Mouse (Mus musculus): ENCODE measurements around the gene Cby1. TPM values are rescaled to one million over a fixed set of nuclear protein-coding genes. Genes with fewer than 3 reads are reported as not detected.

Cby1 gene
- polyA plus RNA-seq, 1 experiment from 2014 or later = 20.3 TPM

DNA sequence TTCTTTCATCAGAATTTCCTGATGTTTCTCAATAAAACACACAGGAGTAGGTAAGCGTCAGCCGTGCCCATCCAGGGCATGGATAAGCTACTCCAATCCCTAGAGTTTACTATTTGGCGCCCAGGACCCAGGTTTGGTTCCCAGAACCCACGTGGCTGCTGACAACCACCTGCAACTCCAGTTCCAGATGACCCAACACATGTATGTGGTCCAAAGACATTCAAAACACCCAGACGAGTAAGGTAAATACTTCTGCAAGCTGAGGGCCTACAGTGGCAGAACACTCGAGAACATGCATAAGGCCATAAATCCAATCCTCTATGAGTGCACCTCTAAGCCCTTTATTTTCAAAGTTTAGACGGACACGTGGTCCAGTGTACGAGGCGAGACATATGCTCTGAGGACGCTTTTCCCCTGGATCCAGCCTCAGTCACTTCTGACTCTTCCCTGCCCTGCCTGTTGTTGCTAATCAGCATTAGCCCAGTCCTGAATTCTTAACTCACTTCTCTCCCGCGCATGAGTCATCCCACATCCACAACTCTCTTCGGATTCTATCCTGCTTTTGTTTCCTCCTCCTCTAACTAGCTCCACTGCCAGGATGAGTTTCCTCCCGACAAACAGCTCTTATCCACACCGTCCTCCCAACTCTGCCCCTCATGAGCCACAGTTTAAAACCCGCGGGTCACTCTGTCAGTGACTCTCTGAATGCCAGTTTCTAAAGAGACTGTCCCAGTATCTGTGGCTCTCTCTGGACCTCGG lies 24.9 kb downstream of the Cby1 start:
- WGBS (ENCODE audit: insufficient replicate concordance) = 48% methylated on average over 19 of the region's 19 CpGs
- H3K27ac ChIP-seq = peak overlapping the region; percentile 96
- no peaks in the 10 kb centered on the region for H3K9me3 ChIP-seq (replicated peaks)
- H3K4me2 ChIP-seq = peak overlapping the region; percentile 90
- H3K4me1 ChIP-seq = peaks cover 79% of the 10 kb centered on the region
- H3K4me3 ChIP-seq = peak overlapping the region; percentile 96
- H3K36me3 ChIP-seq = peaks cover 36% of the 10 kb centered on the region
- ATAC-seq = no peak
- H3K27me3 ChIP-seq (replicated peaks) = no peaks in the 10 kb centered on the region
- H3K9ac ChIP-seq = peak overlapping the region; percentile 98

DNA sequence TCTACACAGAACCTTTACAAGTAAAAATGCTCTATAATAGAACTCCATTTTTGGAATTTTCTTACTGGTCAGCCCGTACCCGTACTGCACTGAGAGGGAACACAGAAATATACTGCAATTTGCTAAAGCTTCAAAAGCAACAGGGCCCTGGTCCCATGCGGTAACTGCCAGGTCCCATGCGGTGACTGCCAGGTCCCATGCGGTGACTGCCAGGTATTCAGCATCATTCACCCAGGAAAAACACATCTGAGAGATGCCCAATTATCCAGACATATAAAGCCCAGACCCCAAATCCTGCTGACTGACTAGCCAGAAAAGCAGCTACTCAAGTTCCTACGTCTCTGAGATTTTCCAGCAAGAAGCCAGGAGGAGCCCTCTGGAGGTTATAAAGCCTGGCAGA lies 25.6 kb downstream of the Cby1 start:
- 78% methylated on average over 6 of the region's 6 CpGs for WGBS (ENCODE audit: insufficient replicate concordance)
- peak overlapping the region; percentile 96 for H3K4me3 ChIP-seq
- H3K27ac ChIP-seq = peak overlapping the region; percentile 96
- H3K9me3 ChIP-seq (replicated peaks) = no peaks in the 10 kb centered on the region
- peak overlapping the region; percentile 90 for H3K4me2 ChIP-seq
- H3K27me3 ChIP-seq (replicated peaks) = no peaks in the 10 kb centered on the region
- H3K4me1 ChIP-seq = peaks cover 80% of the 10 kb centered on the region
- peak overlapping the region; percentile 98 for H3K9ac ChIP-seq
- ATAC-seq = no peak
- H3K36me3 ChIP-seq = peaks cover 29% of the 10 kb centered on the region

DNA sequence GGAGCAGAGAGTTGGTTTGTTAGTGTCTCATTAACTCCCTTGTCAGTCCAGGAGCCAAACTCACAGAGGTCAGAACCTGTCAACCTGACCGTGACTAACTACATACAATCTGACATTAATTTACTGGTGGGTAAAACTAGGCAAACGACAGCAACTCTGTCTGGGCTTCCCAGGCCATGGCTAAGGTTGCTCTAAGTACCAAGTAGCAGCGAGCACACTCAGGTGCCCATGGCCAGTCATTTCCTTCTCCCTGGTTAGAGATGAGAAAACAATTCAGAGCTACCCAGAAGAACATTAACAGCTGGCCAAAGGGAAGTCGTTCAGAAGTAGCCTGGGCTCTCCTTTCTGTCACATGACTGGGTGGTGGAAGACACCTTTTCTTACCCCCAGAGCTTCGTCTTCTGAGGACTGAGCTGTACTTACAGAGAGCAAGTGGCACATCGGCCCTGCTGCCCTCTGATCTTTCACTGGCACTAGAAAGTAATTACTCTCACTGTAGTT lies 26.2 kb downstream of the Cby1 start:
- Histone ChIP-seq H3K4me2 (peak overlapping the region; percentile 90), H3K9ac (peak overlapping the region; percentile 98), H3K27me3 (replicated peaks) (no peaks in the 10 kb centered on the region), H3K36me3 (peaks cover 24% of the 10 kb centered on the region), H3K27ac (peak overlapping the region; percentile 96), H3K4me1 (peaks cover 83% of the 10 kb centered on the region), H3K4me3 (peak overlapping the region; percentile 96), H3K9me3 (replicated peaks) (no peaks in the 10 kb centered on the region)
- WGBS (ENCODE audit: insufficient replicate concordance) = 34% methylated on average over 6 of the region's 6 CpGs
- no peak for ATAC-seq

DNA sequence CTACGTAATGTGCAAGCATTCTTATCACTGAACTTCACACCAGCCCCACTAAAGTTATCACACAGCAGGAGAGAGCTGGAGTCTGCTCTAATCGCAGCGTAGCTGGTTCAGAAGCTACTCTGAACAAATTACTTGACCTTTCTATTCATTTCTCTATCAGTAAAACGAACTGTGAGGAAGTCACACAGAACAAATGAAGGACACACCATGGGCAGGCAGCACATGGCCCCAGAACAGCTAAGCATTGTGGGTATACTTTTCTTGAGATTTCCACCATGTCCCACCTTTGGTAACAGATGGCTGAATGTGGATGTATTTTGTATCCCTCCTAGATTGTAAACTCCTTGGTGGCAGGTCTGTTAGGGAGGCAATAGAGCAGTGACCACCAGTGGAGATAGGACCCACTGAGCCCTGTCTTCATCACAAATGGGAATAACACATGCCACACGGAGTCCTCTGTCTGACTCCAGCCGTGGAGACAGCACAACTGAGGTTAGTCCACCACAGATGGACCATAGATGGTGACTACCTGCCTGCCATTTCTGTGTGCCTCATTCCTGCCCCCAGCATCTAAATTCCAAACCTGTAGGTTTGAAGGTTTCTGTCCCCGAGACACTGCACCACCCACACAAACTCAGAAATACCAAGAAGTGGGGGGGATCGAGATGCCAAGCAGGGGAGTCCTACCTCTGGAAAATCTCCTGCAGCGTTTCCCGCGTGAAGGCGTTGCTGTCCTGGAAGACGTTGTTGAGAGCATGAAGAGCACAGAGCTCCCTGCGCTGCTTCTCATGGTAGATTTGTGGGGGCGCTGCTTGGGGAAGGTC lies 27.3 kb downstream of the Cby1 start:
- peak; percentile 21; the same call in 1 of the 2 replicates for ATAC-seq
- H3K27ac ChIP-seq = peak overlapping the region; percentile 96
- H3K4me3 ChIP-seq = peak overlapping the region; percentile 96
- H3K27me3 ChIP-seq (replicated peaks) = no peaks in the 10 kb centered on the region
- H3K36me3 ChIP-seq = peaks cover 14% of the 10 kb centered on the region
- WGBS (ENCODE audit: insufficient replicate concordance) = 3% methylated on average over 15 of the region's 15 CpGs
- peak overlapping the region; percentile 98 for H3K9ac ChIP-seq
- H3K9me3 ChIP-seq (replicated peaks) = no peaks in the 10 kb centered on the region
- peaks cover 72% of the 10 kb centered on the region for H3K4me1 ChIP-seq
- H3K4me2 ChIP-seq = peak overlapping the region; percentile 90

- WGBS (ENCODE audit: insufficient replicate concordance) = under 1% methylated on average over 33 of the region's 33 CpGs
- Histone ChIP-seq H3K27me3 (replicated peaks) (no peaks in the 10 kb centered on the region), H3K4me2 (peak overlapping the region; percentile 90), H3K4me3 (peak overlapping the region; percentile 96), H3K27ac (peak overlapping the region; percentile 96), H3K9me3 (replicated peaks) (no peaks in the 10 kb centered on the region), H3K4me1 (peaks cover 70% of the 10 kb centered on the region), H3K9ac (peak overlapping the region; percentile 98), H3K36me3 (peaks cover 11% of the 10 kb centered on the region)
- ATAC-seq = no peak
These were observed 28.2 kb downstream of the Cby1 start for GRCm38 (mm10) chr15:79687175-79687574.

GRCm38 (mm10) chr15:79687646-79688267 lies 28.8 kb downstream of the Cby1 start, which contains the start of gene Josd1:
Josd1 (minus strand) TSS chr15:79687919.
- Histone ChIP-seq H3K27me3 (replicated peaks) (no peaks in the 10 kb centered on the region), H3K4me1 (peaks cover 70% of the 10 kb centered on the region), H3K27ac (peak within 1 kb of the TSS; percentile 96), H3K4me3 (peak within 1 kb of the TSS; percentile 96), H3K4me2 (peak within 1 kb of the TSS; percentile 90), H3K9me3 (replicated peaks) (no peaks in the 10 kb centered on the region), H3K36me3 (peaks cover 9% of the 10 kb centered on the region), H3K9ac (peak within 1 kb of the TSS; percentile 98)
- peak; percentile 72 for ATAC-seq
- 0% methylated on average over 72 of the region's 72 CpGs for WGBS (ENCODE audit: insufficient replicate concordance)

- peaks cover 5% of the 10 kb centered on the region for H3K36me3 ChIP-seq
- H3K27ac ChIP-seq = peak overlapping the region; percentile 96
- peaks cover 70% of the 10 kb centered on the region for H3K4me1 ChIP-seq
- peak overlapping the region; percentile 98 for H3K9ac ChIP-seq
- no peaks in the 10 kb centered on the region for H3K27me3 ChIP-seq (replicated peaks)
- 8% methylated on average over 8 of the region's 8 CpGs for WGBS (ENCODE audit: insufficient replicate concordance)
- peak overlapping the region; percentile 96 for H3K4me3 ChIP-seq
- ATAC-seq = no peak
- no peaks in the 10 kb centered on the region for H3K9me3 ChIP-seq (replicated peaks)
- H3K4me2 ChIP-seq = peak overlapping the region; percentile 90
These were observed 29.4 kb downstream of the Cby1 start for GRCm38 (mm10) chr15:79688268-79688956.

- Histone ChIP-seq H3K4me1 (peaks cover 70% of the 10 kb centered on the region), H3K27ac (peak overlapping the region; percentile 95), H3K9me3 (replicated peaks) (no peaks in the 10 kb centered on the region), H3K9ac (peak overlapping the region; percentile 71), H3K4me3 (peak overlapping the region; percentile 91), H3K27me3 (replicated peaks) (no peaks in the 10 kb centered on the region), H3K36me3 (peaks cover 4% of the 10 kb centered on the region), H3K4me2 (peak overlapping the region; percentile 85)
- ATAC-seq = no peak
- 18% methylated on average over 24 of the region's 24 CpGs for WGBS (ENCODE audit: insufficient replicate concordance)
These were observed 30.8 kb downstream of the Cby1 start for GRCm38 (mm10) chr15:79689662-79690425.

DNA sequence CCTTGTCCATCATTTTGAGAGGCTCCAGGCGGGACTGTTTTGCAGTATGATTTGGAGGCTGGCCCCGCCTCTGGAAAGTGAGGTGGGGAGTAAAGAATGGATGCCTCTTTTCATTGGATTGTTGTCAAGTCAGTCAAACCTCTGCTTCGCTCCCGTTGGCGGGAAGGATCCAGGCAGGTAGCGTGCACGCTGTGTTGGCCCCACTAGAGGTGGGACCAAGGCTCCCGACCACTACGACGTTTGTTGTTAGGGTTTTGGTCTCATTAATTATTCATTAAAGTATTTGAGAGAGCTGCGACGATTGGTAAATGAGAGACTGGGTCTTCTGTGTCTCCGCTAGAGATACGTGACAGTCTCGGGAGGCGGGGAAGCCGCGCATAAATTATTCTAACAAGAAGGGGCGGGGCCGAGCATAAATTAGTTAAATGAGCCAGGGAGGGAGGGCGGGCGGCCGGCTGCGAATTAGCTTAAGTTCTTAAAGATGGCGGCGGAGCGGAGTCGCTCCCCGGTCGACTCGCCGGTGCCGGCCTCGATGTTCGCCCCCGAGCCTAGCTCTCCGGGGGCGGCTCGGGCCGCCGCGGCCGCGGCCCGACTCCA lies 31.5 kb downstream of the Cby1 start, which contains the start of gene Gtpbp1:
Gene Gtpbp1 (plus strand): TSS at position 420 of the 597 bp plus-strand sequence.
- WGBS (ENCODE audit: insufficient replicate concordance) = under 1% methylated on average over 45 of the region's 45 CpGs
- ATAC-seq = peak; percentile 88
- peak within 1 kb of the TSS; percentile 95 for H3K27ac ChIP-seq

DNA sequence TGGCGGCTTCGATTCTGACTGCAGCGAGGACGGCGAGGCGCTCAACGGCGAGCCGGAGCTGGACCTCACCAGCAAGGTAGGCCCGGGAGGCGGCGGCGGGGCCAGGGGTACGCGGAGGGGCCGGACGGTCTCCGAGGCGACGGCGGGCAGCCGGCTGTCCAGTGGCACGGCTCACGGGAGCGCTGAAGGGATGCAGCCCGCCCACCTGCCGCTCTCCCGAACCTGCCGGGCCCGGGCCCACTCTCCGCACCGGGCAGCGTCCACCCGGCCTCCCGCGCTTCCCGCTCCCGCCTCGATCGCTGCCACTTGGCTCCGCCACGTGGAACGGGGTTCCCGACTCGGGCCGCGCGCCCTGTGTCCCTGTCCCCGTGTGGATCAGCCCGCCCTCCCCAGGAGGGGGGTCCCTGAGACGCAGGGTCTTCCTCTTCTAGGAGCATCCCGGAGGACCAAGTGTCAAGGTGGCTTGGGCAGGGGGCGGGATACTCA lies 32.1 kb downstream of the Cby1 start:
- Histone ChIP-seq H3K27me3 (replicated peaks) (no peaks in the 10 kb centered on the region), H3K4me3 (peak overlapping the region; percentile 91), H3K36me3 (peaks cover 16% of the 10 kb centered on the region), H3K4me2 (peak overlapping the region; percentile 85), H3K4me1 (peaks cover 70% of the 10 kb centered on the region), H3K9me3 (replicated peaks) (no peaks in the 10 kb centered on the region), H3K27ac (peak overlapping the region; percentile 95), H3K9ac (peak overlapping the region; percentile 97)
- no peak for ATAC-seq
- WGBS (ENCODE audit: insufficient replicate concordance) = under 1% methylated on average over 53 of the region's 53 CpGs

More for the DNA sequence above, 31.5 kb downstream of the Cby1 start, which contains the start of gene Gtpbp1:
- peak within 1 kb of the TSS; percentile 91 for H3K4me3 ChIP-seq
- H3K4me2 ChIP-seq = peak within 1 kb of the TSS; percentile 85
- no peaks in the 10 kb centered on the region for H3K9me3 ChIP-seq (replicated peaks)
- H3K9ac ChIP-seq = peak within 1 kb of the TSS; percentile 97
- H3K36me3 ChIP-seq = peaks cover 10% of the 10 kb centered on the region
- H3K27me3 ChIP-seq (replicated peaks) = no peaks in the 10 kb centered on the region
- H3K4me1 ChIP-seq = peaks cover 70% of the 10 kb centered on the region

Measured in liver, embryonic 12.5 days (tissue).